Mouse (Mus musculus) hindbrain, embryonic 14.5 days (tissue): ENCODE measurements at regions not wholly inside any gene's neighbourhood (a gene's known extent, or its start where the extent isn't known, plus 50 kb on each side); places are given as distances from the start of the nearest gene placed in this dataset.

Source experiments
- ATAC-seq: fragments of 200-750 bp; cut with Nextera tagmentation; 2 replicates; pipeline ENCODE4 v1.8.0; 2017; ENCODE audit warnings: moderate number of reproducible peaks, mild to moderate bottlenecking, moderate TSS enrichment, moderate library complexity; ENCODE audit not compliant: low FRiP score
- DNase-seq: peaks from one replicate; pipeline ENCODE4 v3.0.0-alpha.2; 2015; ENCODE audit warnings: low spot score
- H3K27ac ChIP-seq: fragments of 300-500 bp; sonication (generic); 2 replicates; pipeline ENCODE4 v1.5.1; 2014; ENCODE audit warnings: mild to moderate bottlenecking, moderate library complexity
- H3K27me3 ChIP-seq: fragments of 300-500 bp; sonication (generic); 2 replicates; pipeline ENCODE4 v1.6.1; 2014; ENCODE audit warnings: mild to moderate bottlenecking, low read length, mixed read lengths; ENCODE audit not compliant: control insufficient read depth, insufficient read depth
- H3K36me3 ChIP-seq: fragments of 300-500 bp; sonication (generic); replicated peaks from 2 replicates; pipeline ENCODE4 v1.6.1; 2014; ENCODE audit not compliant: control insufficient read depth, insufficient read depth
- H3K4me1 ChIP-seq: fragments of 300-500 bp; sonication (generic); replicated peaks from 2 replicates; pipeline ENCODE4 v1.6.1; 2014; ENCODE audit warnings: antibody characterized with exemption, low read length, mixed read lengths; ENCODE audit not compliant: control insufficient read depth, insufficient read depth
- H3K4me2 ChIP-seq: fragments of 300-500 bp; sonication (generic); replicated peaks from 2 replicates; pipeline ENCODE4 v1.6.1; 2014; ENCODE audit warnings: mild to moderate bottlenecking, moderate library complexity
- H3K4me3 ChIP-seq: fragments of 300-500 bp; sonication (generic); replicated peaks from 2 replicates; pipeline ENCODE4 v1.5.1; 2014; ENCODE audit warnings: mild to moderate bottlenecking, low read length
- H3K9ac ChIP-seq: fragments of 300-500 bp; sonication (generic); 2 replicates; pipeline ENCODE4 v1.6.1; 2014
- H3K9me3 ChIP-seq: fragments of 300-500 bp; sonication (generic); 2 replicates; pipeline ENCODE4 v1.6.1; 2016; ENCODE audit warnings: low read length; ENCODE audit not compliant: control insufficient read depth
- WGBS: fragments of 180-500 bp; shearing (Covaris S2); extraction: QIAGEN DNeasy Blood & Tissue Kit; methylation state at CpG from one replicate; pipeline ENCODE4 v1.1.7; 2014; 5-methylcytosine and 5-hydroxymethylcytosine counted together

DNA sequence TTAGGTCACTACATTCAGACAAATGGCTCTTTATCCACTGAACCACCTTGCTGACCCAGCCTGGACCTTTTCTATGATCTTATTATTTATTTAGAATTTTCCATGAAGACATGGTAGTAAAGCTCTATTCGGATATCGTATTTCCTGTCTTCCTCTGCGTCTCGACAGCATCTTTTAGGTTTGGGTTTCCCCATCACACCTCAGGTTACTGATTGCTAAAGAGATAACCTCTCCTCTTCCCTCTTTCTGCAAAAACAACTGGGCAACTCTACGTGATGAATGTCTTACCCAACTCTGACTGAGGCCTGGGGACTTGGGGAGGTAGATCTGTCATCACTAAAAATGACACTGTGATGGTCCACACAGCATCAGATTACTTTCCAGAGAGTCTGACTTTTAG, 133.4 kb downstream of the Klhl25 start:
- ATAC-seq (no peak), DNase-seq (no peak)
- WGBS: 63% methylated on average over 5 of the region's 5 CpGs
- Histone ChIP-seq H3K4me2 (no peak overlapping the region), H3K4me3 (no peak overlapping the region), H3K27me3 (no peaks in the 10 kb centered on the region), H3K9me3 (0 out of 2 replicates have a peak, but pooled peaks cover 3% of the 10 kb centered on the region), H3K9ac (no peak overlapping the region), H3K36me3 (no peaks in the 10 kb centered on the region), H3K4me1 (0 out of 2 replicates have a peak, but pooled peaks cover 4% of the 10 kb centered on the region), H3K27ac (no peak overlapping the region)

GRCm38 (mm10) chr7:75983029-75983808, 135.1 kb downstream of the Klhl25 start:
- Histone ChIP-seq H3K36me3 (no peaks in the 10 kb centered on the region), H3K27me3 (no peaks in the 10 kb centered on the region), H3K27ac (no peak overlapping the region), H3K4me2 (peak overlapping the region; percentile 45), H3K9ac (no peak overlapping the region), H3K9me3 (0 out of 2 replicates have a peak, but pooled peaks cover 3% of the 10 kb centered on the region), H3K4me3 (no peak overlapping the region; the same call in 1 of the 2 replicates), H3K4me1 (0 out of 2 replicates have a peak, but pooled peaks cover 4% of the 10 kb centered on the region)
- ATAC-seq (peak; percentile 78; the same call in 1 of the 2 replicates), DNase-seq (peak; percentile 47)
- 8% methylated on average over 22 of the region's 23 CpGs for WGBS

GRCm38 (mm10) chr7:75983809-75984171, 135.7 kb downstream of the Klhl25 start:
- ATAC-seq: no peak

DNA sequence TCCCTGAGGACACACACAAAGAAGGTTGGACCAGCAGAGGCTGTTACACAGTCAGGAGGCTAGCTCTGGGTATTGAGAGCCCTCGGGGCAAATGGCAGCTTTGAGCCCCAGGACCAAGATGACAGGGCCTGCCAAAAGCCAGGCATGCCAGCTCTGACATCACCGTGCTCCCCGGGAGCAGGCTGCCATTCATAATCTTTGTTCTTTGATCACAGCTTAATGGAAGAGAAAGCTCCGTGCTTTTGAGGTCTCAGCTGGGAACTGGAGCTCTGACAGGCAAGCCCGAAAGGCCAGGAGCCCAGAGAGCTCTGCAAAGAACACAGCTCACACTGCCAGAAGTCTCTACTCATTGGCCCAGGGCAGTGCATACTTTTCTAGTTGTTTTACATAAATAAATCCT, 150.7 kb downstream of the Klhl25 start:
- Histone ChIP-seq H3K4me2 (no peak overlapping the region), H3K9me3 (no peaks in the 10 kb centered on the region), H3K9ac (no peak overlapping the region), H3K27me3 (no peaks in the 10 kb centered on the region), H3K27ac (no peak overlapping the region), H3K4me3 (no peak overlapping the region), H3K4me1 (no peaks in the 10 kb centered on the region), H3K36me3 (no peaks in the 10 kb centered on the region)
- DNase-seq: peak; percentile 63
- 20% methylated on average over 5 of the region's 5 CpGs for WGBS
- ATAC-seq: peak; percentile 89

More at GRCm38 (mm10) chr7:75983809-75984171, 135.7 kb downstream of the Klhl25 start:
- H3K27ac ChIP-seq: no peak overlapping the region
- DNase-seq: no peak
- no peaks in the 10 kb centered on the region for H3K36me3 ChIP-seq
- no peak overlapping the region for H3K4me3 ChIP-seq
- peak overlapping the region; percentile 45 for H3K4me2 ChIP-seq
- 0 out of 2 replicates have a peak, but pooled peaks cover 3% of the 10 kb centered on the region for H3K9me3 ChIP-seq
- H3K27me3 ChIP-seq: no peaks in the 10 kb centered on the region
- H3K9ac ChIP-seq: no peak overlapping the region
- 0 out of 2 replicates have a peak, but pooled peaks cover 4% of the 10 kb centered on the region for H3K4me1 ChIP-seq
- WGBS: 15% methylated on average over 7 of the region's 7 CpGs

GRCm38 (mm10) chr7:75999324-75999907, 151.3 kb downstream of the Klhl25 start:
- H3K4me2 ChIP-seq: no peak overlapping the region
- H3K36me3 ChIP-seq: no peaks in the 10 kb centered on the region
- no peaks in the 10 kb centered on the region for H3K27me3 ChIP-seq
- WGBS: 47% methylated on average over 2 of the region's 2 CpGs
- no peak overlapping the region for H3K27ac ChIP-seq
- no peak overlapping the region for H3K9ac ChIP-seq
- H3K9me3 ChIP-seq: no peaks in the 10 kb centered on the region
- DNase-seq (no peak), ATAC-seq (peak; percentile 62; the same call in 1 of the 2 replicates)
- no peaks in the 10 kb centered on the region for H3K4me1 ChIP-seq
- H3K4me3 ChIP-seq: no peak overlapping the region

GRCm38 (mm10) chr7:76001012-76001411, 152.9 kb downstream of the Klhl25 start:
- ATAC-seq (no peak), DNase-seq (no peak)
- 91% methylated on average over 1 of the region's 1 CpGs for WGBS
- Histone ChIP-seq H3K27ac (no peak overlapping the region), H3K36me3 (no peaks in the 10 kb centered on the region), H3K27me3 (no peaks in the 10 kb centered on the region), H3K9me3 (no peaks in the 10 kb centered on the region), H3K4me2 (no peak overlapping the region), H3K4me1 (no peaks in the 10 kb centered on the region), H3K9ac (no peak overlapping the region), H3K4me3 (no peak overlapping the region)

DNA sequence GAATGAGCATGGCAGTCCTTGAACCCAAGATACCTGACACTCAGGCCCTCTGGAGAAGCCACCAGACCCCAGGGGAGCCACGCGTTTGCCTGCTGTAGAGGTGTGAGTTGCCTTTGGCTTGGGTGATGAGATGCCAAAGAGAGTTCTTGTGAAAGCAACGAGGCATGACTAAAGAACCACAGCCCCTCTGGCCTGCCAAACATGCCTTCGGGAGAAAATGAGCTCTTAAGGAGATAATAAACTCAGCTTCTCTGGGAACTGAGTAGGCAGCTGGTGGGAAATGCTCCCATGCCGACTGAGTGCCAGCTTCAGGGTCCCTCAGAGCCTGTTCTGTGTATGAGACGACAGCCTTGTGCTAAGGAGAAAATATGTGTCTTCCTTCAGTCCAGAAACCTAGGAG, 160.1 kb downstream of the Klhl25 start:
- Histone ChIP-seq H3K4me3 (no peak overlapping the region), H3K4me2 (no peak overlapping the region), H3K27ac (no peak overlapping the region), H3K36me3 (no peaks in the 10 kb centered on the region), H3K9me3 (no peaks in the 10 kb centered on the region), H3K9ac (no peak overlapping the region), H3K4me1 (no peaks in the 10 kb centered on the region), H3K27me3 (no peaks in the 10 kb centered on the region)
- DNase-seq: no peak
- 53% methylated on average over 6 of the region's 6 CpGs for WGBS
- ATAC-seq: no peak

GRCm38 (mm10) chr7:76047743-76048142, 181.9 kb upstream of the Agbl1 start:
- no peak overlapping the region for H3K4me3 ChIP-seq
- H3K36me3 ChIP-seq: no peaks in the 10 kb centered on the region
- 87% methylated on average over 3 of the region's 3 CpGs for WGBS
- H3K27ac ChIP-seq: no peak overlapping the region
- H3K27me3 ChIP-seq: no peaks in the 10 kb centered on the region
- H3K9ac ChIP-seq: no peak overlapping the region
- no peak for ATAC-seq
- no peak overlapping the region for H3K4me2 ChIP-seq
- H3K4me1 ChIP-seq: no peaks in the 10 kb centered on the region
- DNase-seq: no peak
- no peaks in the 10 kb centered on the region for H3K9me3 ChIP-seq

DNA sequence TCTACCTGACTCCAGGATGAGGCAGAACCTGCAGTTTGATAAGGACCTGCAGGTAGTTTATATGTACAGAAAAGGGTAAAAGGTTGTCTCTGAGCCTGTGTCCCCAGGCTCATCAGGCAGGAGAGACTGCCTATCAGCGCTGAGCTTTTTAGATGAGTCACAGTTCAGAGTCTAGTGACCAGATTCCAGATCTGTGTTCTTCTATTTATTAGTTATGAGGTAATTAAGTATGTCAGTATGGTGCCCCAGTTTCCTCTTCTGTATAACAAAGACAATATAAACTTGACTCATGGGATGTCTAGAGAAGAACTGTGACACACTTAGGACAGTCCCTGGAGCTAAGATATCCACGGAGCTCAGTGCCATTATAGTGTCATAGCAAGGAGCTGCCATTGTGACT, 180.3 kb upstream of the Agbl1 start:
- 73% methylated on average over 2 of the region's 2 CpGs for WGBS
- Histone ChIP-seq H3K27me3 (no peaks in the 10 kb centered on the region), H3K4me2 (no peak overlapping the region), H3K27ac (no peak overlapping the region), H3K9ac (no peak overlapping the region), H3K9me3 (no peaks in the 10 kb centered on the region), H3K4me1 (no peaks in the 10 kb centered on the region), H3K4me3 (no peak overlapping the region), H3K36me3 (no peaks in the 10 kb centered on the region)
- ATAC-seq: no peak
- DNase-seq: no peak
